Mouse (Mus musculus): Measurements from ENCODE around the gene Stxbp1. TPM values are rescaled to one million over a fixed set of nuclear protein-coding genes. Genes with fewer than 3 reads are reported as not detected.

Stxbp1 gene
- 10 to 100 TPM; 21.5 to 30.6 TPM for total RNA-seq (2021)
- long read RNA-seq, experiment 1, partial matches to known transcripts: 2 of 8 reads
- long read RNA-seq, experiment 1, other reads (novel, unspliced or antisense): 4 of 8 reads
- long read RNA-seq, experiment 2, transcript Stxbp1-201 (19 exons, 3,892 nt): major isoform, 7 of 10 reads
- long read RNA-seq, experiment 2, partial matches to known transcripts: 3 of 10 reads
- long read RNA-seq, experiment 2, other reads (novel, unspliced or antisense): 0 of 10 reads

DNA sequence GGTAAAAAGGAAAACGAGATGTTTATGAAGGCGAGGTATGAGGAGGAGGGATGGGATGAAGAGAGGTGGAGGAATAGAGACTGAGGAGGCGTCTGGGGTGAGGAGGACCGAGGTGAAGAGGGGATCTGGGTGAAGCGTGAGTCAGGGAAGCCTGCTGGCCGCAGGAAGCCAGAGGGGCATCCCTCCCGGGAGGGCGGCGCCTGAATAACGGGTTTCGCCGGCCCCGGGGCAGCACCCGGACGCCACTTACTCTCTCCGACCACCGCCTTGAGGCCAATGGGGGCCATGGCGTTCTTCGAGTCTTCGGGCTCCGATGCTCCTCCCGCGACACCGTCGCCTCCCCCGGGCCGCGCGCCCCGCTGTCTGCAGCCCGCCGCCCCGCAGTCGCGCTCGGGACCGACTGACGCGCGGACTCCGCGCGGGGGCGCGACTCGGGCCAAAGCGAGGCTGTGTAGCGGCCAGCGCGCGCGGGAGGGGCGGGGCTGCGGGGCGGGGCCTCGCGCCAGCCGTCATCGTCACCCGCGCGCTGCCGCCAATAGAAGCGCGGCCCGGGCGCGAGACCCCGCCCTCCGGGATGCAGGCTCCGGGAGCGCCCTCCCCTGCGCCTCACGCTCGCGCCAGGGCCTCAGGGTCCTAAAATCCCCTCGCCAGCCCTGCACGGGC, at the start of gene Stxbp1:
Gene Stxbp1, minus strand, starts transcription at position 441 of the 663 bp plus-strand sequence.
- peak; percentile 93 to 97 for DNase-seq

DNA sequence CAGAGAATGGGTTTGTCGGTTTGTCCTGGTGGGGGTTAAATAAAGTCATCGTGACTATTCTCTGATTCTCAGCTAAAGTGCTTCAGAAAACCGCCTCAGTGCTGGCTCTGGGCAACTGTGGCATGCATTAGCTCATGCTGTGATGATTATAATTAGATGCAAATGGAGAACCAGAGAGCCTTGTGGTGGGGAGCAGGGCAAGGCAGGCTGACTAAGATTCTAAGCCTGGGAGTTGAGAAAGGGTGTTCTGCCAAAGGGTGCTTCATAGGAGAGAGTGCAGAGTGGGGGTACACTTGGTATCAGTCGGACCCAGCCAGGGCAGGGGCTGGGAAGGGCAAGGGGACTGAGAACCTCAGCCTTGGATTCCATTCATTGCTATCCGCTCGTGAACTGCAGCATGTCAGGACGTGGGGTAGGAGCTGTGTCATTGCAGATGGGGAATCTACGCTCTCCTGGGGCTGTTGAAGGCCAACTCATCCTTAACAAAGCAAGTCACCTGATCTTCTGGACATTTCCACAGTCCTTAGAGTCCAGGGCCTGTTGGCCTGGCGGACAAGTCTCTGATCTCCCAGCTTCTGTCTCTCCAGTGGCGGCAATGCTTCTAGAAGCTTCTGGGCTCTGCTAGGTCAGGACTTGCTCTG, 49.6 kb upstream of the Stxbp1 start:
- DNase-seq: no peak

DNA sequence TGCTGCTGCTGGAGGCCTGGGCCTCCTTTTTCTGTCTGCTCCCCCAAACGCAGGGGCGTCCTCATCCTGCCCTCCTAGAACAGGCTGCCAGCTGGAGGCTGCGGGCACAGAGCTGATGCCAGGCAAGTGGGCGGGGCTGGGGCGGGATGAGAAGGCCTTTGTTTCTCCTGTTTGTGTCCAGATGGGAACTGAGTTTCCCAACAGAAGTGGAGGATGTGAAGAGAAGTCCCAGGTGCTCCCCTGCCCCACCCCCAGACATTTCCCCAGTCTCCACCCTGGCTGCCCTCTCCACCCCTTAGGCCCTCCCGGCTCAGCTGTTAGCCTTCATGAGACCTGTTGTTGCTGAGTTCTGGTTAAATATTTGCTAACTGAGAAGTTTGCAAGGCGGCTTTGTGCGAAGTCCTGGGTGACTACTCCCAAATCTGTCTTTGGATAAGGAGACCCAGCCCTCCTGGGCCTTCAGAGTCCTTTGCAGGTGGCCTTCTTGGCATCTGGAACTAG, 48.6 kb upstream of the Stxbp1 start:
- DNase-seq: no peak

DNA sequence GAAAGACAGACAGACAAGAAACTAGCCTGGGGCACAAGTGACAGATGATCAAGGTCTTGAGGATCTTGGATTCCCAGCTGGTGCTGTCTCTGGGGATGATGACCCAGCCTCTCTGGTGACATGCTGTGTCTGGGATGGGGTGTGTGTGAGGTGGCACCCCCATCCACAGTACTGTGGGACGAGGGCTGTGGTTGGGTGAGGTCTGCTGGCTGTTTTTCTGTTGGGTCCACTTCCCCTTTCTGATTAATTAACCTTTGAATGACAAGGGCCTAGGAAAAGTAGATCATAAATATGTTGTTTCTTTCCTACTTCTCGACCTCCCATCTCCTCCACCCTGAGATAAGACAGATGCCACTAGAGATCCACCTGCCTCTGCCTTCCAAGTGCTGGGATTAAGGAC, 47.1 kb upstream of the Stxbp1 start:
- no peak for DNase-seq

DNA sequence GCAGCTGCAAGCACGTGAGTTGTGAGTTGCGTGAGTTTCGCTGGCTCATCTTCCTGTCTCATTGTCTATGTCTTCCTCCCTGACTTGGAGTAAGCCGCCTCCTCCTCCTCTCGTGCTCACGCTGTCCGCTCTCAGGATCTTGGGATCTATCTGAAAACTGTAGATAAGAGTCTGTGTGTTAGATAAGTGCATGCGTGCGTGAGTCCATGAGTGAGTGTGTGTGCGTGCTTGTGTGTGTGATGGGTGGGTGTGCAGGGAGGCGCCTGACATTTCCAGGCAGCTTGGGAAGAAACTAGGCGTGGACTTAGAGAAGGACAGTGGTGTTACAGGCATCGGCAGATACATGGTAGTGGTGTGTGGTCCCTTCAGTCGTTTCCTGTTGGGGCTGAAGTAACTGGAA, 45.4 kb upstream of the Stxbp1 start:
- DNase-seq: no peak

DNA sequence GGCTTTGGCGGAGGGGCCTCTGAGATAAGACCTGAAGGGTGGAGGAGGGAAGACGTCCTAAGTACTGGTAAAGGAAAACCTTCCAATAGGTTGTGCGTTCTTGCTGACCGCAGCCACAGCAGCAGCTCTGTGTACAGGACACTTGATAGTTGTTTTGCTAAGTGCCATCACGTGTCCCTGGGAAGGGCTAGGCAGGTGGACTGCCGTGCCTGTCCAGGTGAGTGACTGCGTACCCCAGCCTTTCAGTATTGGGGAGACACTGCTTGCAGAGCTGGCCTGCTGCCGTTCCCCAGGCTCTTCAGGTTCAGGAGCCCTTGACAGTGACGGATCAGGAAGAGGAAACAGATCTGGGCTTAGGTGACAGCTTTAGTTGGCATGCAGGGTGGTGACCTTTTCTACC, 44.2 kb upstream of the Stxbp1 start:
- no peak for DNase-seq

DNA sequence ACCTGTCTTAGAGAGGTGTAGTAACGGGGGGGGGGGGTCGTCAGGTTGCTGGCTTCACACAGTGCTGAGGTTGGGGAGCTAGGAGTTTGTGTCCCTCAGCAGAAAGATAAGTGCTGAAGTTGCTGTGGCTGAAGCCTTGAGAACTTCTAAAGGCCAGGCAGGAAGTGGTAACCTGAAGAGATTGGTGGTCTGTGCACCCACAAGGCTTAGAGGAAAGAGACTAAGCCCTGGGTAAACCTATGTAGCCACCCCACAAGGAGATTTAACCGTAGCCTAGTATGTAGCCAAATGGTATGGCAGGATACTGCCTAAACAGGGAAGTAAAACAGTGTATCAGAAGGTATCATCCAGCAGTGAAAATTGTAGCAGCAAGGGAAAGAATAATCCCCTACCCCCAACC, 43.2 kb upstream of the Stxbp1 start:
- DNase-seq: no peak

DNA sequence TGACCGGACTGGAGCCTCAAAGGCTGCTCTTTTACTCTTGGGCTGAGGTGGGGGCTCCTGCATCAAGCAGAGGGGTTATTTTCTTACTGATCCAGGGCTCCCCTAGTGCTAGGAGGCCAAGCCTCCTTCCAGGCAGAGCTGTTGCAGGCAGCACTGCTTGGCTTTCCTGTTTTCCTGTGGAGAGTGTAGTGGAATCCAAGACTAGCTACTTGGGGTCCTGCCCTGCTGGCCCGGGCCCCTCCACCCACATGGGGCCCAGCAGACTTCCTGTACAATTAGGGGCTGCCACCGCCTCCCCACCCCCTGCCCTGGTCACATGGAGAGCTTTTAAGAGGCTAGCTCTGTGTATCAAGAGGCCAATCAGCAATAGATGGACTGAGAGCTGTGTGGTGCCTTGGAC, 41.5 kb upstream of the Stxbp1 start:
- DNase-seq: no peak

DNA sequence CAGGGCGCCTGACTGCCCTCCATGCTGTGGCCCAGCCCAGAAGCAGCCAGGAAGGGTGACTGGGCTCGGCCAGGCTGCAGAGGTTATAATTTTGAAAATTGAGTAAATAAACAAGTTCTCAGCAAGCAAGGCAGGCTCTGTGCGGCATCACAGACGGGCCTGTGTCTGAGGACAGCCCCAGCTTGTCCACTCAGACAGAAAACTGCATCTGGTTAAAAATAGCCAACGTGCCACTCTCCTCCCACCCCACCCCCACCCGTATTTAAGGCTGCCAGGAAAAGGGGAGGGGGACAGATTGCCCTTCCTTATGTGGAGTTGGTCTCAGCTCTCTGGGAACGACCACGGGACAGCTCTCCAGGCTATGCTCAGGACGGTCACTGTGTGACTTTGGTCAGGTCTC, 41.0 kb upstream of the Stxbp1 start:
- DNase-seq: no peak

DNA sequence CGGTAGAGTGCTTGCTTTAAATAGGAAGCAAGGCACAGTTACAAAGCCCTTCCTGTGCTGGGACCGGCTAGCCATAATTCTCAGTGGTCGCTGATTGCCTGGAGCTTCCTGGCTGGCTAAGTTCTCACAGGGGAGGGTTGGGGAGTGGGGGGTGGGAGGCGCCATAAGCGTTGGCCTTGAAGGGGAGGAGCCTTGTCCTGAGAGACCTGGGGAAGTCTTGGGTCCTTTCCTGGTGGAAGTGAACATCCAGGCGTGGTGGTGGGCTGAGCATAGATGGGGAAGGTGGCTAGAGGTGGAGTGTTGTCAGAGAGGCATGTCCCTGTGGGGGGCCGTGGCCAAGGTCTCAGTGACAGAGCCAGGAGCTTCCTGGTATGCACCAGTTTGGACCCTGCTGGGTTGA, 37.7 kb upstream of the Stxbp1 start:
- no peak for DNase-seq

DNA sequence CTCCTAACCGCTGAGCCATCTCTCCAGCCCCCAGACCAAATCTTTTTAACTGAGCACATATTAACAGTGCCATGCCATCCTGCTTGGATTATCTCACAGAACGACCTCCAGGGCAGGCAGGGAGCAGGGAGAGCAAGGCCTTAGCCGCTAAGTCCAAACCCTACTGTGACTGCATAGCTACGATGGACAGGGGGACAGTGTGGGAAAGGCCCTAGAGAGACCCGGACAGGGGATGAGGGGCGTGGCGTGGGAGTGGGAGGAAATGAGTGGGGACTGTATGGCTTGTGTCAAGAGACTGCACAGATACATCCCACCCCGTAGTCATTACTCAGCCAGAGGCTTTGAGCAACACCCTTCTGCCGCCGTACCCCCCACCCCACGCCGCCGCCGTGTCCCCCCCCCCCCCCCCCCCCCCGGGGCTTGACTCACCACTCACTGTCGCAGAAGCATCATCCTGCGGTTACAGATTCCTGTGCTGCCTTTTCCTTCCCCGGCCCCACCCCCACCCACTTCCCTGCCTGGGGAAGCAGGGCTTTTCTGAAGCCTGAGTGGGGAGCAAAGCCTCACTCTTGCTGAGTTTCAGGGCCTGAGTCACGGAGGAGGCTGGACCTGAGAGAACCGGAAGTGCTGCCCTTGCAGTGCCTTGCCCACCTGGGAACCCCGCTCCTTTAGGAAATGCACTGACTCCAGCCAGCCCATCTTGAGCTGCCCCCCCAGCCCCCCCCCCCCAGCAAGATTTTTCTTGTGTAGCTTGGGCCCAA, 35.4 kb upstream of the Stxbp1 start:
- peak; percentile 41 to 68 for DNase-seq

DNA sequence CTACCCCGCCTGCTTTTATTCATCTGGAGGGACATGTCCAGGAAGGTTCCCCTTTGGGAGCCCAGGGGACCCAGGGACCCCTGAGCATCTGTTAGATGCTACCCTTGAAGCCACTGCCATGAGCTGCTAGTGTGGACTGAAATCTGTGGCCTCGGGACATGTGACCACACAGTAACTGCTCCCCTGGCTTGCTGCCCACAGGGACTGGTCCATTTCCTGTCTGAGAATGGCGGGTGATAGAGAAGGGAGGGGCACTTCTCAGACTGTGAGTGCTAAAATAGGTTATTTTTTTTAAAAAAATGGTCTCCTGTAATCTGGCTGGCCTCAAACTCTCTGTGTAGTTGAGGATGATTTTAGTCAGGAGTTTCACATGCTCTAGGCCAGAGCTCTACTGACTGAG, 34.7 kb upstream of the Stxbp1 start:
- DNase-seq: peak; percentile 80 to 89

DNA sequence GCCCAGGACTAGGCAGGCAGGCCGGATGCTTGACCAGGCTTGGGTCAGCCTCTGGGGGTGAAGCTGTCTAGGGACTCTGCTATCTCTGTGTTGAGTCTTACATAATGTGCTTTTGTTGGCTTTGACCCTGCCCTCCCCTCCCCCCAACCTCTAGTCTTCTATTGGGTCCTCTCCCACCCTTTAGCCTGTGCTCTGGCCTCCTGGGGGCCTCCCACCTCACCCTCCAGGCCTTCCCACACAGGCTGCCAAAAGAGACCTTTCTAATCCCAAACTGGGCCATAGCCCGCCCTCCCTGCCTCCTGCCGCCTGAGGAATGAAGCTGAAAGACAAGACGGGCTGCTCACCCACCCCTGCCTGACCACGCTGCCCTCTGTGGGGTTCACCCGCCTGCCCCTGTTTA, 34.0 kb upstream of the Stxbp1 start:
- DNase-seq: no peak

DNA sequence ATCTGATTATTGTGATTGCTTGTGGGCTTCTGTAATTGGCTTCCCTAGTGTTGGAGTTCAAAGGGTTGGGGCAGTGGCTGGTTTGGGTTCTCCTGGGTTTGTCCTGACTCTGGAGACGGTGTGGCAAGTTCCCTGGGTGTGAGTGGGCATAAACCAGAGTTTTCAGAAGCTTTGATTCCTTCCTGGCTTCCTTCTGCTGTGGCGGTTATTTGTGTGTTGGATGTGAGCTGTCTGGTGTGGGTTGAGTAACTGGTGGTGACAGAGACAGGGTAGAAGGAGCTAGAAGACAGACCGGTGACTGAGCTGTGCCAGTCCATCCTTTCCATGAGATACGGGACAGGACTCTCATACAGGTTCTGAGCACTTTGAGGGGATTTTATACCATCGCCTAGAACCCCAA, 32.5 kb upstream of the Stxbp1 start:
- no peak for DNase-seq

DNA sequence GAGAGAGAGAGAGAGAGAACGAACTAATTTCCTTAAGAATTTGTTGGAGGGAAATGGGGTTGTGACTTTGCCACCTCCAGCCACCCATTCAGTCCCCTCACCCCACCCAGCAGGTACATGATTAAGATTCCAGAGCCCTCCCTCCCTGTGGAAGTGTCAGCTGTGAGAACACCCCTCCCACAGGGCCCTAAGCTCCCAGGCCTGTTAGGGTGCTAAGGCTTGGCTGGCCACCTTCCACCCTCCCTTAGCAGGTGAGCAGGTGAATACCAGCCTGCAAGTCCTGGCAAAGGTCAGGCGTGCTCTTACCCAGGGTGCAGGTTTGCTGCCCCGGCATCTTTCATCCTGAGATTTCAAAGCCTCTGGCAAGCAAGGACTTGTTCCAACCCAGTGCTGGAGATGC, 31.4 kb upstream of the Stxbp1 start:
- DNase-seq: no peak

DNA sequence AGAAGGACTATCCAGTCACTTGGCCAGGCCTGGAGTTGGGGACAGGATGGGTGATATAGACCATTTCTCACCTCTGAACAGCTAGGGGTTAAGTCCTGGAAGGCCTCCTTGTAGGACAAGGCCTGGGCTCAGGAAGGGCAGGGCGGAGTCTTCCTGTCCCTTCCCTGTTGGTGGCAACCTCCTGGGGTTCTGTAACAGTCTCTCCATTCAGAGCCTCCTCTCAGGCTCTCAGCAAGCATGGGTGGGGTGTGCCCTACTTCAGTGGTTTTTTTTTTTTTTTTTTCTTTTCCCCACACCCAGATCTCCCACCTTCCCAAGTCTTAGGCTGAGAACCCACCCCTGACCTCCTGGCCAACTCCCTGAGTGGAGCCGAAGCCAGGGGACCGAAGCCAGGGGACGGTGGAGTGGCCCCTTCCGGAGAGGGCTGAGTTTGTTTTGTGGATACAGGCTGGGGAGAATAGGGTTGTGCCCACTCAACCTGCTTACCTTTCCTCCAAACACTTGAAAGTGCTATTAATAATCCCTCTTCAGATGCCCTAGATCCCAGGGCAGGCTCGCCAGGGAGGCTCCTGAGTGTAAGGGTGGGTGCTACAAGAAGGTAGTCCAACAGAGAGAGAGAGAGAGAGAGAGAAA, 30.8 kb upstream of the Stxbp1 start:
- no peak for DNase-seq

DNA sequence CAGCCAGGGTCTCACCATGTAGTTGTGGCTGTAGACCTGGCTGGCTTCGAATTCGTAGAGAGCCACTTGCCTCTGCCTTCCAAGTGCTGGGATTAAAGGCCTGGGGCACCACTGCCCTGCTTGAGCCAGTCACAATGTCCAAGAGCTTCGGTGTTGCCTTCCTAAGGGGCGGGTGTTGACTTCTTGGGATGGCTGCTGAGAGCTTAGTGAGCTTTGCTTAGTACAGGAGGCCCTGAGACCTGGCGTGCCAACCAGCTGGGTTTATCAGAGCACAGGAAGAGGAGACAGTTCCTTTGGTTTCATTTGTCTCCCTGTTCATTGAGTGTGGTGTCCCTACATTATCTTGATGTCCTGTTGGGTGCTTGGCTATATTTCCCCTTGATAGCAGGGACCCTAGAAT, 30.3 kb upstream of the Stxbp1 start:
- no peak for DNase-seq

DNA sequence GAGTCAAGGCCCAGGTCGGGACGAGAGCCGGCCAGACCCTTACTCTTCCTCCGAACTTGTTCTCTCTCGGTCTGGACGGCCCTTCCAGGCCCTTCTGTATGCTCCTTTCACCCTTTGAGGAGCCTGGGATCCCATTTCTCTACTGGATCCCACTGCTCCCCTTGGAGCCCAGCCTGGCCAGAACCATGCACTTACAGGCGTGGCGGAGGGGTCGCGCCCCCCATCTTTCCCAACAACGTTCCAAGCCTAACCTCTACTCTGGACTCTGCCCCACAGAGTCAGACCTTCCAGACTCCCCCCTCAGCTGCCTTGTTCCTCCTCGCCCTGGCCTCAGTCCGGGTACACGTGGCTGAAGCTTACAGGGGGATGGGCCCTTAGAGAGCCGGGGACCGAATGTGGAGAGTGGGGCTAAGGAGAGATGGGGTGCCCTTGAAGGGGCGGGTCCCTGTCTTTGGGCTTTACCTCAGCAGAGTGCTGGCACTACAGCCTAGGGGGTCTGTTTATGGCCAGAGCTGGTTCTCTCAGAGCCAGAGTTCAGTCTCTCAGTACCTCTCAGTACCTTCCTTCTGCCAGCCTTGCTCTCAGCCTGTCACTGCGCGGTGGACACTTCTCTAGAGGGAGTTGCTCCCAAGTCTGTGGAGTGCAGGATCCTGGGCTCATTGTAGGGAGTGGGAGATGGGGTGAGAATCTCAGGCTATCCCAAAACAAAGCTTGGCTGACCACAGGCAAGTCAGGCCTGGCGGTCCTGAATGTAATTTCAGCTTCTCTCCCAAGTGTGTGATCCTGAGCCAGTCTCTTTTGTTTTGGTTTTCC, 29.7 kb upstream of the Stxbp1 start:
- no peak for DNase-seq

DNA sequence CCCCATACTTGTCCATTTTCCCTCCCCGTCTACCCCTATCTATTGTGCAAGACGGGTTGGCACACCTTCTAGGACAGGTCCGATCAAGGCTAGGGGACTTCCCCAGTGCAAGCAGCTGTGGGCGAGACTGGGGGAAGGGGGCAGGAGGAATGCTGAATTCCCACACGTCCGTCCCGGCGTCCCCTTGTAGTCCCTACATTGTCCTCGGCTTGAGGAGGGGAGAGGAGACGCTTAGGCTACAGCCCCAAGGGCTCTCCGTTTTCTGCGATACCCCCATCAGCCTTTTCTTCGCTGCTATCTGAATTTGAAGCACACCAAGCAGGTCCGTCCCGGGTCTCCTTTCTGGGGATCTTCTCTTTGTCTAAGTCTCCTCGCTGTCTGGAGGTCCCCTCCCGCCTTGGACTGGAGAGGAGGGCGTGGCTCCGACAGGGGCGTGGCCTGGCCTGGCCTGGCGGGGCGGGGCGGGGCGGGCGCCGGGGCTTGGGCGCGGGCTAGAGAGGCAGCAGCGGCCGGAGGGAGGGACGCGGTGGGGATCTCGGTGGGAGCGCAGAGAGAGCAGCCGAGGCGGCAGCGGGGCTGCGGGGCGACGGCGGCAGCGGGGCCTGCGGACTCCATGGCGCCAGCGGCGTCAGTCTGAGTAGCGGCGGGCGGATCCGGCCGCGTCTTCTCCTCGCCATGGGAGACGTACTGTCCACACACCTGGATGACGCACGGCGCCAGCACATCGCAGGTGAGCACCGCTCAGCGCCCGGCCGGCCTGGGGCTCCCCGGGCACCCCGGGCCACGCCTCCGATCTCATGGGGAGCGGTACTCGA, 28.8 kb upstream of the Stxbp1 start, which contains the start of gene Fam129b:
Gene Fam129b, plus strand, starts transcription at position 440 of the 815 bp plus-strand sequence.
- DNase-seq: peak; percentile 89 to 94

DNA sequence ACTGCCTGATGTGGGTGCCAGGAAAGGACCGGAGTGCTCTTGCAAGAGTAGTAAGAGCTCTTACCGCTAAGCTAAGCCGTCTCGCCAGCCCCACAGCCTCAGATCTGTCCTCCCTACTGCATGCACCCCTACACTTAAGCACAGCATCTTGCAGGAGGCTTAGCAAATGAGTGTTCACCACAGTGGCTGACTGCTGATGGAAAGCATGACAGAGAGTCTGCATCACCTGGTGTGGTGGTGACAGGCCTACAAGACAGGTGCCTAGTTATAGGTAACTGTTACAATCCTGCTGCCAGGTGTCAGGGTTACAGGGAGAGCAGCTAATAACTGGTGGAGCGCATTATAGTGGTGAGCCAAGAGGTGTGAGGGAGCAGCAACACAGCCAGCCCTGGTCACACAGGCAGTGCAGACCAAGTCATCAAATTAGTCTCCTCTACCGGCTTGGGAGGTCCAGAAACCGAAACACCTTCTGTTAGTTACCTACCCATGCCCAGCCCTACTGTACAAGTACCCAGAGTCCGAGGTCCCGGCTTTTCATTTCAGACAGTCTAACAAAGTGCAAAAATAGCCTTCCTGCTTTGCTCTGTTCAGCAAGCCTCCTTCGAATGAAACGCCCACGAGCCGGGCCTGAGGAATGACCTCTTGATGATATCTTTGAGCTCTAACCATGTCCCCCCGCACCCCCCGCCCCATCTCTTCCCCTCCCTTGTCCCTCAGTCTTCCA, 28.1 kb upstream of the Stxbp1 start:
- no peak for DNase-seq

All from adrenal gland, postnatal 36 days (tissue).